Mouse (Mus musculus) myocyte (in vitro differentiated cells): ENCODE results near the gene 1700016H13Rik. TPM values are rescaled to one million over a fixed set of nuclear protein-coding genes. Genes with fewer than 3 reads are reported as not detected.
A peak's percentile ranks its signal among the peaks of the same experiment; 100 is the strongest.

ENCODE experiments used
- H3K27me3 ChIP-seq: one replicate; pipeline ENCODE4 v1.6.1; 2011; ENCODE audit not compliant: control insufficient read depth, insufficient read depth, insufficient read length
- H3K36me3 ChIP-seq: one replicate; pipeline ENCODE4 v1.6.1; 2011; ENCODE audit not compliant: control insufficient read depth, insufficient read depth
- H3K4me2 ChIP-seq: one replicate; pipeline ENCODE4 v1.6.1; 2011; ENCODE audit warnings: low read depth, control low read depth
- H3K4me3 ChIP-seq: one replicate; pipeline ENCODE4 v1.5.1; 2011; ENCODE audit warnings: mild to moderate bottlenecking, control low read depth, moderate library complexity
- H3K79me2 ChIP-seq: one replicate; pipeline ENCODE4 v1.6.1; 2011; ENCODE audit not compliant: control insufficient read depth, insufficient read depth
- H3ac ChIP-seq: one replicate; pipeline ENCODE4 v1.6.1; 2011; ENCODE audit not compliant: control insufficient read depth, insufficient read length
- CEBPB ChIP-seq: IDR thresholded peaks from 2 replicates; pipeline ENCODE4 v1.6.1; 2011; ENCODE audit warnings: mild to moderate bottlenecking, moderate library complexity; ENCODE audit not compliant: poor library complexity, insufficient read depth, severe bottlenecking
- E2F4 ChIP-seq: IDR thresholded peaks from one replicate; pipeline ENCODE4 v1.6.1; 2011; ENCODE audit warnings: mild to moderate bottlenecking, control low read depth, moderate library complexity; ENCODE audit not compliant: insufficient read depth
- MAX ChIP-seq: IDR thresholded peaks from one replicate; pipeline ENCODE4 v1.6.1; 2011; ENCODE audit warnings: low read depth, mild to moderate bottlenecking, control low read depth
- MYOD1 ChIP-seq, 3 experiments: IDR thresholded peaks; one replicate each; pipeline ENCODE4 v1.6.1; 2011; ENCODE audit warnings: control low read depth in 2 of 3, low read depth in 2 of 3, mild to moderate bottlenecking in 2 of 3, moderate library complexity in 1 of 3; ENCODE audit not compliant: insufficient read length in 2 of 3, control insufficient read depth in 1 of 3
- MYOG ChIP-seq, 3 experiments: IDR thresholded peaks; one replicate each; pipeline ENCODE4 v1.6.1; 2011; ENCODE audit warnings: control low read depth in 2 of 3, low read depth in 2 of 3, mild to moderate bottlenecking in 2 of 3; ENCODE audit not compliant: insufficient read length in 2 of 3, control insufficient read depth in 1 of 3, insufficient read depth in 1 of 3
- POLR2A ChIP-seq: IDR thresholded peaks from one replicate; pipeline ENCODE4 v1.6.1; 2011; ENCODE audit warnings: low read depth, mild to moderate bottlenecking, control low read depth, moderate library complexity; ENCODE audit not compliant: insufficient read length
- POLR2AphosphoS2 ChIP-seq: IDR thresholded peaks from one replicate; pipeline ENCODE4 v1.6.1; 2011; ENCODE audit warnings: low read depth, control low read depth; ENCODE audit not compliant: insufficient read length
- REST ChIP-seq: IDR thresholded peaks from one replicate; pipeline ENCODE4 v1.6.1; 2011; ENCODE audit warnings: mild to moderate bottlenecking, control low read depth, moderate library complexity; ENCODE audit not compliant: insufficient read depth, insufficient read length
- SRF ChIP-seq: IDR thresholded peaks from one replicate; pipeline ENCODE4 v1.6.1; 2011; ENCODE audit warnings: low read depth; ENCODE audit not compliant: control insufficient read depth, insufficient read length
- TCF12 ChIP-seq: IDR thresholded peaks from one replicate; pipeline ENCODE4 v1.6.1; 2011; ENCODE audit warnings: mild to moderate bottlenecking, control low read depth; ENCODE audit not compliant: poor library complexity, insufficient read depth, severe bottlenecking
- TCF3 ChIP-seq: IDR thresholded peaks from one replicate; pipeline ENCODE4 v1.6.1; 2011; ENCODE audit warnings: low read depth, control low read depth; ENCODE audit not compliant: insufficient read length
- USF1 ChIP-seq: IDR thresholded peaks from one replicate; pipeline ENCODE4 v1.6.1; 2011; ENCODE audit warnings: low read depth, mild to moderate bottlenecking, control low read depth, moderate library complexity
- polyA plus RNA-seq: library from polyadenylated mRNA; unstranded; fragments of >200 nt; fragmentation: generic; extraction: Trizol; gene quantifications from one replicate; pipeline ENCODE4 v1.2.1, GENCODE M21; 2012; ENCODE audit warnings: missing spikeins

1700016H13Rik gene
- polyA plus RNA-seq, 1 experiment = not detected

DNA sequence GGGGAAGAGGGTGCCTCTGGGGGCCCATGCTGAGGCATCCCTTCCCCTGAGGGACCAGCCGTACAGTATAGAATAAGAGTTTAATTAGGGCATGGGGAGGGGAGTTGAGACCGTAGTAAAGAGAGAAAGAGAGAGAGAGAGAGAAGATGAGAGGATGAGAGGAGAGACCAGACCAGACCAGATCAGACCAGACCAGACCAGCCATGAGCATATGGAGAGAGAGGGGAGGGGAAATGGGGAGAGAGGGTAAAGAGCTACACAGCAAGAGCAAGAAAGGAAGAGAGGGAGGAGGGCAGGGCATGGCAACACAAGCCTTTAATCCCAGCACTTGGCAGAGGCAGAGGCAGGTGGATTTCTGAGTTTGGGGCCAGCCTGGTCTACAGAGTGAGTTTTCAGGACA lies 44.9 kb upstream of the 1700016H13Rik start:
- H3K4me3 ChIP-seq = no peak overlapping the region
- TF ChIP-seq POLR2A = no peak
- TF ChIP-seq MAX = no peak
- no peak for TF ChIP-seq USF1
- no peak overlapping the region for H3ac ChIP-seq
- H3K79me2 ChIP-seq = no peaks in the 10 kb centered on the region
- H3K36me3 ChIP-seq = no peaks in the 10 kb centered on the region
- no peak overlapping the region for H3K4me2 ChIP-seq
- H3K27me3 ChIP-seq = no peaks in the 10 kb centered on the region

GRCm38 (mm10) chr5:103699537-103699936 lies 43.7 kb upstream of the 1700016H13Rik start:
- H3K79me2 ChIP-seq = no peaks in the 10 kb centered on the region
- no peaks in the 10 kb centered on the region for H3K27me3 ChIP-seq
- H3ac ChIP-seq = no peak overlapping the region
- H3K4me3 ChIP-seq = no peak overlapping the region
- no peak overlapping the region for H3K4me2 ChIP-seq
- TF ChIP-seq TCF12 (no peak), MYOD1 (IDR thresholded peaks at IDR 0.05; ENCODE audit: control insufficient read depth in 1 of 3, insufficient read length in 2 of 3, low read depth in 2 of 3) (no peak), SRF (no peak), E2F4 (no peak), REST (no peak), POLR2AphosphoS2 (no peak), MAX (no peak), USF1 (no peak), MYOG (IDR thresholded peaks at IDR 0.05; ENCODE audit: control insufficient read depth in 1 of 3, insufficient read depth in 1 of 3, insufficient read length in 2 of 3, low read depth in 2 of 3) (no peak), TCF3 (no peak), POLR2A (no peak), CEBPB (no peak)
- no peaks in the 10 kb centered on the region for H3K36me3 ChIP-seq

DNA sequence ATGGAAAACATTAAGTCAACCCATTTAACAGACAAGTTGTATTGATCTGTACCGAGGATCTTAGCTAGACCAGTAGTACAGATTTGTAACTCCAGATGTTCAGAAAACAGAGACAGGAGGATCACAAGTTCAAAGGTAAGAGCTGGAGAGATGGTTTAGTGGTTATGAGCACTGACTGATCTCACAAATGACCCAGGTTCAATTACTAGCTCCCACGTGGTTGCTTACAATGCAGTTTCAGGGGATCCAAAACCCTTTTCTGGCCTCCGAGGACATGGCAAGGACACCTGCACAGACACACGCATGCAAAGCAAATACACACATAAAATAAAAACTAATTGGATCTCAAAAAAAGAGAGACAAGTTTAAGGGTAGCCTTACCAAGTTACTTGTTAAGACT lies 42.8 kb upstream of the 1700016H13Rik start:
- Histone ChIP-seq H3K36me3 (no peaks in the 10 kb centered on the region), H3ac (no peak overlapping the region), H3K79me2 (no peaks in the 10 kb centered on the region), H3K4me3 (no peak overlapping the region), H3K4me2 (no peak overlapping the region), H3K27me3 (no peaks in the 10 kb centered on the region)
- TF ChIP-seq MYOD1 (IDR thresholded peaks at IDR 0.05; ENCODE audit: control insufficient read depth in 1 of 3, insufficient read length in 2 of 3, low read depth in 2 of 3) = no peak
- no peak for TF ChIP-seq USF1
- no peak for TF ChIP-seq REST
- TF ChIP-seq TCF3 = no peak

- no peak overlapping the region for H3K4me3 ChIP-seq
- no peak overlapping the region for H3ac ChIP-seq
- no peaks in the 10 kb centered on the region for H3K36me3 ChIP-seq
- H3K79me2 ChIP-seq = no peaks in the 10 kb centered on the region
- no peaks in the 10 kb centered on the region for H3K27me3 ChIP-seq
- TF ChIP-seq USF1 (peak; percentile 34), CEBPB (no peak), POLR2A (no peak), MYOD1 (IDR thresholded peaks at IDR 0.05; ENCODE audit: control insufficient read depth in 1 of 3, insufficient read length in 2 of 3, low read depth in 2 of 3) (no peak), MAX (no peak), MYOG (IDR thresholded peaks at IDR 0.05; ENCODE audit: control insufficient read depth in 1 of 3, insufficient read depth in 1 of 3, insufficient read length in 2 of 3, low read depth in 2 of 3) (no peak)
- peak overlapping the region; percentile 10 for H3K4me2 ChIP-seq
These were observed 42.2 kb upstream of the 1700016H13Rik start for GRCm38 (mm10) chr5:103697875-103698491.

- peak overlapping the region; percentile 82 for H3K4me3 ChIP-seq
- H3K36me3 ChIP-seq = no peaks in the 10 kb centered on the region
- H3K79me2 ChIP-seq = no peaks in the 10 kb centered on the region
- peak overlapping the region; percentile 92 for H3K4me2 ChIP-seq
- no peaks in the 10 kb centered on the region for H3K27me3 ChIP-seq
- no peak overlapping the region for H3ac ChIP-seq
- TF ChIP-seq USF1 (no peak), POLR2A (no peak), E2F4 (no peak), REST (no peak), SRF (no peak), POLR2AphosphoS2 (no peak), MYOD1 (IDR thresholded peaks at IDR 0.05; ENCODE audit: control insufficient read depth in 1 of 3, insufficient read length in 2 of 3, low read depth in 2 of 3) (no peak), TCF3 (no peak), CEBPB (no peak), MYOG (IDR thresholded peaks at IDR 0.05; ENCODE audit: control insufficient read depth in 1 of 3, insufficient read depth in 1 of 3, insufficient read length in 2 of 3, low read depth in 2 of 3) (no peak), MAX (no peak), TCF12 (no peak)
These were observed 38.3 kb upstream of the 1700016H13Rik start for GRCm38 (mm10) chr5:103694094-103694493.
